Mouse (Mus musculus) cerebellum, adult 8-10 months (tissue): Measurements from ENCODE around the gene Mnt.
"Not testable (repeated sequence)": the region's sequence is repeated elsewhere in the genome, so short reads cannot be mapped to it uniquely, and the experiment has no call there.

ENCODE experiments used
- DNase-seq: peaks from one replicate; pipeline ENCODE4 v3.0.0; 2022

Gene Mnt

DNA sequence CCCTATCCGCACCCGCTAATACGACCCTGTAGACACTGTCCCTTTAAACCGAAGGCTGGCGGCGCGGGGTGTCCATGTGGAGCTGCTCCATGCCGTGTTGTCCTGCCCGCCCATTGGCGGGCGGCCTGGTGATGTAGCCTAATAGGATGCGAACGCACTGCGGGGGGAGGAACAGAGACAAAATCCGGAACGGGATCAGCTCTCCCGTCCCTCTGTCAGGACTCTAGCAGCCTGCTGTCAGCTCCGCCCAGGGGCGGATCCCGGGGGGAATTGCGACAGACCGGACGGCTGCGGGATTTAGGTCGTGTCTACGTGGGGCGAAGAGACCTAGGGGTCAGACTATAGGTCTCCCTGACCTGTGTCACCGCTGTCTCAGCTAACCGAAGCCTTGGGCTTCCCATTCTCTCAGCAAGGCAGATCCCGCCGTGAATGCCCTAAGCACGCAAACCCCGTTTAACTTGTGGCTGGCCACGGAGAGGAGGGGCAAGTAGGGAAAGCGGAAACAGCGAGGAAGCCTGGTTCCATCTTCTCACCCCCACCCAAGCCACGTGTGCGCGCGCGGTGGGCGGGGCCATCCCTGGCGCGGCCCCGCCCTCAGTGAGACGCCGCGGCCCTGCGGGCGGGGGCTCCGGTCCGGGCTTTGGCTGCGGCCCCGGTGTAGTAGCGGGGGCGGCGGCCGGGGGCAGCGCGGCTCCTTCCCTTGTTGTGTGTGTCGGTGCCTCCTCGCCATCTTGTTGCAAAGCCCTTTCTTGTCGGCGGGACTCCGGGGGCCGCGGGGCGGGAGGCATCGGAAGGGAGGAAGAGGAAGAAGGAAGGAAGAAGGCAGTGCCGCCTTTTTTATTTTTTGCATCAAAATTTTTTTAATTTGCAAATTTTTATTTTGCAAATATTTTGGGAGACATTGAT is at the start of gene Mnt:
Mnt (plus strand) TSS at position 665 of the 906 bp plus-strand sequence.
- peak; percentile 98 for DNase-seq

DNA sequence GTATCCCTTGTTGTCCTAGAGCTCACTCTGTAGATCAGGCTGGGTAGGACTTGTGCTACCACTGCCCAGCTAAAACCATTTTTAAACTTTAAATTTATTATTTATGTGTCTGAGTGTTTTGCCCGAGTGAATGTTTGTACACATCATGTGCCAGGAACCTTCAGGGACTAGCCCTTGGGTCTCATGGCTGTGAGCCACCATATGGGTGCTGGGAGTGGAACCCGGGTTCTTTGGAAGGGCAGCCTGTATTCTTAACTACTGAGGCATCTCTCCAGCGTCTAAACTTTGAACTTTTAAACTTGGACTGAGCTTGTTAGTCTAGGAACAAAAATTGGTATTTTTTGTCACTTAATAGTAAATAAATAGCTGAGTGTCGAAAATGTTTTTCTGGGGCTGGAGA is 37.8 kb upstream of the Mnt start:
- no peak for DNase-seq

DNA sequence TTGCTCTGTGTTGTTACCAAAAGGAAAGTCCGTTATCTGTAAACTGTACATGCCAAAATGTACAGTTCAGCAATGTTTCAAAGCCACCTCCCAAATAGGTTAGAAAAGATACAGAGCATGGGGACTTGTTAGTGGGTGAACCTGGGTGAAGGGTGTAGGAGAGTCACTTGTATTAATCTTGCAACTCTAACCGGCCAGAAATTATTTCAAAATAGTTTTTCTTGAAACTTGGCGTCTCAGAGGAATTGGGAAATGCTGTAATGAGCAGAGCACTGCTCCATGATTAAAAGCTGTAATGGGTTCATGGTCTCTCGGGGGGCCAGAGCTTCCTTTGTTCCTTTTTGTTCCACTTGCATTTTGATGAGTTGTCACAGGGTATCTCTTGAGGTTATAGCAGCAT is 30.1 kb upstream of the Mnt start:
- DNase-seq: no peak

DNA sequence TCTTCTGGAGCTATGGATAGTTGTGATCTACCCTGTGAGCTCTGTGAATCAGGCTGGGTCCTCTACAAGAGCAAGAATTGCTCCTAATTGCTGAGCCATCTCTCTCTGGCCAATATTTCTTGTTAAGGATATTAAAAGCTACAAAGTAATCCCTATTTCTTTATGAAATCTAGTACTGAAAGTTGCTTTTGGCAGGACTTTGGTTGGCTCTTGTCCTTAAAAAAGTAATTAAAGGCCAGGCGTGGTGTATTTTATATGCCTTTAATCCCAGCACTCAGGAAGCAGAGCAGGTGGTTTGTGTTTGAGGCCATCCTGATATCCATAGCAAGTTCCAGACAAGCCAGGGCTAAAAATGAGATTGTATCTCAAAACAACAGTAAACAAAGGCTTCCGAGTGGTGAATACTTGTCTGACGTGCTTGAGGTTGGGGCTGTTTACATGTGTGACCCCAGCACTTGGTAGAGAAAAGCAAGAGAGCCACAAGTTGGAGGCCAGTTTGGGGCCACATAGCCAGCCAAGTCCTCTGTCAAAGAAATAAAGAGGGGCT is 26.6 kb upstream of the Mnt start:
- DNase-seq: no peak

DNA sequence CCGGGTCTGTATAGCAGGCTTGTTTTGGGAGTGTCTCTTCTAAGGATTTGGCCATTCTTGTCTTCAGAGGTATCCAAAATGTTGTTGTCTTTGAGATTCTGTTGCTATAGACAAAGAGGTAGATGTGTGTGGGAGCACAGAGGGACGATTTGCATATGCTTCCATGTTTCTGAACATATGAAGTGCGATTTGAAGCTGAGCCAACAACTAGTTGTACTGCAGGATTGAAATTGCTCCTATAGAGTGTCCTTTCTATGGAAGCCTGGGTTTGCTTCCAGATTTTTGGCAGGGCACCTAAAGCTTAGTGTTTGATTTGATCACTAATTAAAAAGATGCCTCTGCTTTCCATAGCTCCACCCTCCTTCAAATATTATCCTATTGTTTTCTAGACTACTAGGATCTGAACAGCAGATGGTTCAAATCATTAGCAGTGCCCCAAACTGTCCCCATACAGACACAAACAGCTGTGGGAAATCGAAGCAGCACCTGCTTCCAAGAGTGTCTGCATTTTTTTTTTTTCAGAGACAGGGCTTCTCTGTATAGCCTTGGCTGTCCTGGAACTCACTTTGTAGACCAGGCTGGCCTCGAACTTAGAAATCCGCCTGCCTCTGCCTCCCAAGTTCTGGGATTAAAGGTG is 23.4 kb upstream of the Mnt start:
- DNase-seq: no peak

DNA sequence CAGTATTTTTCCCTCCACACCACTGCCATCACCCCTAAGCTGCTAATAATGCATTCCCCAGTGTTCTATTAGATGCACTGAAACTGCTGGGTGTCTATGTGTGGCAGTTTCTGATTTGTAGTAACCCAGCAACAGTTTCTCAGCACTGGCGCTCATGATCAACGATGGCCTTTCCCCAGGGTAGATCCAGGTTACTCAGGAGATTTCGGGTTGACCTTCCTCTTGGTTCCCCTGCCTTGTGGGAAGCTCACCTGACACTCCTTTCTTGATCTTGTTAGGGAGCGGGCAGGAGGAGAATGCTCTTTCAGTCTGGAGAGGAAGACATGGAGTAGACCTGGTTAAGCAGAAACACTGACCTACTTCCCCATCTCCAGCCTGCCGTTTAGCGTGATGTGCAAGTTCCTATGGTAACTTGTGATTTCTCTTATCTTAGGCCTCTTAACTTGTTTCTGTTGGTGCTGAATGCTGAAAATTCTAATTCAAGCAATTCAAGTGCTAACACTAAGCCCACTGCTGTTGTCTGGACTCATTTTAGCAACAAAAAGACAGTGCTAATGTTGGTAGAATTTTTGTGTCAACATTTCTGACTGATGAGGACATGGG is 22.4 kb upstream of the Mnt start:
- no peak for DNase-seq

DNA sequence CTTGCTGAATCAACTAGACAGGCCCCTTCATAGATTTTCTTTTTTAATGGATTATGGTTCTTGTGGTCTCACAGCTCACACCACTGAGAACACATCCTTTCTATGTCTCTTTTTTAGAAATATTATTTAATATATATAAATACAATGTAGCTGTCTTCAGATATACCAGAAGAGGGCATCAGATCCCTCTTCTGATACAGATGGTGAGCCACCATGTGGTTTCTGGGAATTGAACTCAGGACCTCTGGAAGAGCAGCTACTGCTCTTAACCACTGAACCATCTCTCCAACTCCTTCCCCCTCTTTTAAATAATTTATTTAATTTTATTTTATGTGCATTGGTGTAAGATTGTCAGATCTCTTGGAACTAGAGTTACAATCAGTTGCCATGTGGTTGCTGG is 20.6 kb upstream of the Mnt start:
- DNase-seq: no peak

DNA sequence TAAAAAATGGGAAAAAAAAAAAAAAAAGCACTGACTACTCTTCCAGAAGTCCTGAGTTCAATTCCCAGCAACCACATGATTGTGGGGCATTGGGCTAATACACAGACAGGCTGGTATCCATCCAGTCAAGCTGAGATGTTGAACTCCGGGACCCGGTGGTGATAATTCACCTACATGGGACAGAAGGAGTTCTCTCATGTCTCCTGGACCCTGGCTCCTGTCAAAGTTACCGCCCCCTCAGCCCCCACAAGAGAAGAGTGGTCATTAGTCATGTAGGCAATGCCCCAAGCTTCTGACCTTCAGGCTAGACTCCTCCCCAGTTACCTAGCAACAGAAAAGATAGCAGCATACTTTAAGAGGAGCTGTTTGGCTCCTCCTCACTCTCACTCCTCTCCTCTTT is 19.7 kb upstream of the Mnt start:
- not testable (repeated sequence) for DNase-seq

DNA sequence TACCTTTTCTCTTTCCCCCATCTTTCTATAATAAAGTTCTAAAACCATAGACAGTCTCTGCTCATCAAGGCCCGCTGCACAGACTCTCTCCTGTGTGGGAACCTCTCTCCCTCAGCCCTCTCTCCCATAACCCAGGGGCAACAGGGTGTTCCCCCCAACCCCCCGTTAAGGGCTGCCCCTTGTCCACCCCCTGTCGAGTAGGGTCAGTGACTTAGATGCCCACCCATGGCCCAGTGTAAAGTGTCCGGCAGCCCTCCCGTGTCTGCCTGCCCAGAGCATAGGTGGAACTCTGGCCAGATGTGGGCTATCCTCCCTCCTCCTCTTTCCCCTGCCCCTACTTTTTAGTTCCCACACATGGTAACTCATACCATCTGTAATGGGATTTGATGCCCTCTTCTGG is 19.2 kb upstream of the Mnt start:
- DNase-seq: no peak

DNA sequence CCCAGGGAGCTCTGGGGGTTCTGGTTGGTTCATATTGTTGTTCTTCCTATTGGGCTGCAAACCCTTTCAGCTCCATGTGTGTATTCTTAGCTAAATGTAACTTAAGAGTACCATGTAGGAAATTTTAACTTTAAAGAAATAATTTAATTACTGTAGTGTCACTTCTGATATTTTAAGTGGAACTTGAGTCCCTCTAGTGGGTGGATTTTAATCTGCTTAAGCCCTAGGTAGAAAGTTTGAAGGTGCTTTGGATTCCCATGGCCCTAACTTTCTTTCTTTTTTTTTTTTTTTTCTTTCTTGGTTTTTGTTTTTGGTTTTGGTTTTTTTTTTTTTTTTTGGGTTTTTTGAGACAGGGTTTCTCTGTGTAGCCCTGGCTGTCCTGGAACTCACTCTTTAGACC is 14.9 kb upstream of the Mnt start:
- no peak for DNase-seq

DNA sequence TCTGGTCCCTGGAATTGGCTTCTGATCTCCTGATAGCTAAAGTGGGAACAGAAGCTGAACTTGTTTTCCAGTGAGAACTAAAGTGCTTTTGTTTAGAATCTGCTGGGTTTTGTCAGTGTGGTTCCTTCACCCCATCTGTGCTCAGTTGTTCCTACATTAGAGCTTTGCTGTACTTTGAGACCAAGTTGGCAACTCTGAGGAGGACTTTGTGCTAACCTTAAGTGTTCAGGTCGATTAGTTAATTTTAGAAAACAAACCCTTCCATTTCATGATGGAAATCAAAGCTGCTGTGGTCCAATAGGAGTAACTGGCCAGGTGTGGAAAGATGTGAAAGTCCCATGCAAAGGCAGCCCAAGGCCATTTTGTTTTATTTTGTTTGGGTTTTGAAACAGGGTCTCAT is 9.8 kb upstream of the Mnt start:
- no peak for DNase-seq

DNA sequence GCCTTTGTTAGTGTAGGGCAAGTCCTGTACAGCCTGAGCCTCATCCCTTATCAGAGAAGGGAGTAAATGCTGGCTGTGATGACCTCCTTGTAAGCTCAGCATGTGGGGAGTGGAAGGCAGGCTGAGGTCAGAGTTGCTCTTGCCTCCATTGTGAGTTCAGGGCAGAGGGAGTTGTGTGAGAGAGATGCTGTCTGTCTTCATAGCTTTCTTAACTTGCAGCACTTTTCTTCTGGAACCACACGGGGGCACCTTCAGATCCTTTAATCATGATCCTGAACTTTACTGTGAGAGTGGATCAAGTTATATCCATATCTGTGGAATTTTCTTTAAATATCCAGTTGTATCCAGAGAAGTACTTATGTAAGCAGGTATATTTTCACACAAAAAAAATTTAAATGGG is 9.3 kb upstream of the Mnt start:
- DNase-seq: no peak

DNA sequence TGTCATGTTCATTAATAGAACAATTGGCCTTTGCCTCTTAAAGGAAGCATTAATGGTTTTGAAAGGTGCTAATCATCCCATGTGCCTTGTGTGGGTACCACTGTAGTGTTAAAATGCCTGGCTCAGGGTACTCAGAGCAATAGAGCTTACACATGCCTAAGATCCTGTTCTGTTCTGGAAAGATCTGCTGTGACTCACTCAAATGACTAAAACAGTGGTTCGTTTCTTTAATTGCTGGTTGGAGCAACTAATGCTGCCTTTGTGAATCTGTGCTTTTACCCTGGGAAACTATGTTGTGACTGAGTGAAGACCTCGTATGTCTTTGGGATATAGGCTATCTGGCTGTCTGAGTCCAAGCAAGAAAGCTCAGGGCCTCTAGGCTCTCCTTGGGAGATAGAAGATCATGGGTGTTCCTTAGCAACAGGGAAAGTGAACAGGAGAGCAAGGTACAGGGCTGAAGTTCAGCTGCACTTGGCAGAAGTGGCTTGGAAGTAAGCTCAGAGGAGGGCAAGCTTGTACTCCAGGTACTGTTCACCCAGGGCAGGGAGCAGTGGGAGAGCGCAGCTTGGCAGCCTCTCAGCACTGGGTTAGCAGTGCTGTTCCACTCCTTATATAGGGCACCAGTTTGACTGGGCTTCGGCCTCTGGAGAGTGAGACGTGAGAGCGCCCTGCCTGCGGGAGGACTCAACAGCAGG is 7.8 kb upstream of the Mnt start:
- DNase-seq: no peak

DNA sequence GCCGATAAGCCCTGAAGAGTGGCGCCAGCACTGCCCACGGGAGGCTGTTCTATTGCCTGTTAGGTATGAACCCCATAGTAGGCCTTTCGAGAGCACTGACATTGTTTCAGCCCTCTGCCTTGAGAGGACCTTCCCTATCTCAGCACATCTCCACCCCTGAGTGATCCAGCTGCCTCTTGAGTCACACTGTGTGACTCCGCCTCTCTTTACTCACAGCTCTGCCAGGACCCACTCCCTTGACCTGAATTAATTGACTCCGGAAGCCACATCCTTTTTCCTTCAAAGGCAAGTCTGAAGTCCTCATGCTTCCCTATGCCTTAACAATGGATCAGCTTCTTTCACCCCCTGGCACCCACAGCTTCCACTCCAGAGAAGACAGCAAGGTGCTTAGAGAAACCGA is 4.6 kb upstream of the Mnt start:
- no peak for DNase-seq

DNA sequence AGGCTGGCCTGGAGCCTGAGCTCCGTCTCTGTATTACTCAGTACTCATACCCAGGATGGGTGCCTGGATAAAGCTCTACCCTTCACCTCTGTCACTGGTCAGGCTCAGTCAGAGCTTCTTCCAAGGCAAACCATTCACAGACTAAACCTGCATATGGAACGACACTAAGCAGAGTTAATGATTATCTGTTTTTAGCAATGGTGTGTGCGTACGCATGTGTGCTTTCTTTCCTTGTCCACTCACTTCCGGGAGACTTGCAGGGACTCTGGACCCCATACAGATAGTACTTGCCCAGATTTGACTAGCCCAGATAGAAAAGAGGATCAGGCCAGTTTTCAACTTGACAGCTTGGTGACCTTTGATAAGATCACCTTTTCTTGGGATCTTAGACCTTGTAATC is 4.0 kb upstream of the Mnt start:
- DNase-seq: no peak

DNA sequence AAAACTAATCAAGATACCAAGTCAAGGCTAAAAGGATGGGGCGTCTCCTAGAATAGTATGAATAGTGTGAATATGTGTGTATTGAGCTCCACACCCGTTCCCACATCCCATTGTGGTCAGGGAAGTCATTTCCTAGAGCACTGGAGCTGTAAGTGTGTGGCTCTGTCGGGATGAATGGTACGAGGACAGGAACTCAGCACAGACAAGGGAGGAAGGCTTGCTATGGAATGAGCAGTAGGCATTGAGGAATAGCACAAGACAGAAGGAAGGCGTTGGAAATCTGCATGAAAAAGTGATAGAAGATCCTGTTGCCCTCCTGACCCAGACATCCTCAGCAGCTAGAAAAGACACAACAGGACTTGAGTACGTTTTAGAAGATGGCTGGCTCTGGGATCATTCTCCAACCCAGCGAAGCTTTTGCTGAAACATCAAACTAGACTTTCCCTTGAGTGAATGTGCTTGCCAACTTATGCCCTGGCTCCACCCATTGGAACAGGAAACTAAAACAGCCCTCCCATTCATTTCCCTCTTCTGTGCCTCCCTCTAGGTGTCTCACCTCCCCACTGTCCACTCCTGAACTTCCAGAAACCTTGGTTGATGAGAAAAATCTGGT is 2.8 kb upstream of the Mnt start:
- no peak for DNase-seq

DNA sequence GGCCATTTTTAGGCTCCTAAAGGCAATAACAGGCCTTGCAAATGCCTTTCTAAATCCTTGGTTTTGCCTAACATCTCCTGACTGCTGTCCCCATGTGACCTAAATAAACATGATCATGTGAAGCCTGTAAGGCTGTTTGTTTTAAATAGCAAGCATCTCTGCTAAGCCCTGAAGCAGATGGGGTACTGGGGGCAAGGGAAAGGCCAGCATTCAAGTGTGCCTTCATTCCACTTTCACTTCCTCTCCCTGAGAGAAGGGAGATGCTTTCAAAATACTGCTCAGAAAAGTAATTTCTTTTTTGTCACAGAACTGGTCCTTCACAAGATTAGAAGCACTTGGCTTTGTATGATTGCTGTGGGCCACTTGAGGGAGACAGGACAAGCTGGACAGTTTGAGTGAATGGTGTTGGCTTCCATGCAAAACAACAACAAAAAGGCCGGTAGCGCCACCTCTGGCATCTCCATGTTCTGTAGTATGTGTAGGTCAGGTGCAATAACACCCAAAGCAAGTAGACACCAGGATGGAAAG is 2.3 kb upstream of the Mnt start:
- no peak for DNase-seq

DNA sequence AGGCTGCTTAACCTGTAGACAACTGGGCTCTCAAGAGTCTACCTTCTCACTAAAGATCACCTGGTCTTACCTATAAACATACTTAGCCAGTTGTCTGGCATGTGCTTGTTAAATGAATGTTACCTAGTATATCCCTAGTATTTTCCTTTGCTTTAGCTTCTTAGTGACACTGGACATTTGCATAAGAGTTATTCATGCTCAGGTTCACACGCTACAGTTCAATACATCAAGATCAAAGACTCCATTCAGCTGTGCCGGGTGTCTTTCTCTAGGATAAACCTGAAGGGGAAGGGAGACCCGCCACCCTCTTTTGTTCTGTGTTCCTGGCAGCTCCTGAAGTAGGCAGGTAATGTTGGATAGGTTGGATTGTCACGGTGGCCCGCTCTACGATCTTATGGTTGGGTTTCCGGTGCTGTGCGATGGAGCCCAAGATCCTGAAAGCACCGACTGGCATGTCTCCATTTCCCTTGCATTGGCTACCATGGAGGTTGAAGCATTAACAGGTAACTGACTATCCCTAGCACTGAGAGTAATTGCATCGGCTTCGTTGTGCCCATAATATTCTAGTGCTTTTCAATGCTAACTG is 1.7 kb upstream of the Mnt start:
- DNase-seq: peak; percentile 38

DNA sequence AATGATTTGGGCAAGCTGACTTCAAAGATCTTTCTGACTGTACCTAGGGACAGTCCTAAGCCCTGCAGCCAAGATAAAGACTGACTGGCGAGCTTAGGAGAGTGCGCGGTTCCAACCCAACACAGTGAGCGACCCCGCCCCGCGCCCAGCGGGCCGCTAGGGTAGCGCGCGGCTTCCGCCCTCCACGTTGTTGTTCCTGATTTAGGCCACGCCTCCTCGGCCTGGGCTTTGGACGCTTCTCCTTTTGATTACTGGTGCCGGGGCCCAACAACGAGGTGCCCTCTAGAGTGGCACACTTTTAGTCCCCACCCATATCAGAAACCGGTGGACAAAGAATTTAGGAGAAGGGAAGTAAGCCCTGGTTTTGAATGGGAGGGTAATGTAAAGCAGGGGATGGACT is 908 bp upstream of the Mnt start:
- peak; percentile 76 for DNase-seq

DNA sequence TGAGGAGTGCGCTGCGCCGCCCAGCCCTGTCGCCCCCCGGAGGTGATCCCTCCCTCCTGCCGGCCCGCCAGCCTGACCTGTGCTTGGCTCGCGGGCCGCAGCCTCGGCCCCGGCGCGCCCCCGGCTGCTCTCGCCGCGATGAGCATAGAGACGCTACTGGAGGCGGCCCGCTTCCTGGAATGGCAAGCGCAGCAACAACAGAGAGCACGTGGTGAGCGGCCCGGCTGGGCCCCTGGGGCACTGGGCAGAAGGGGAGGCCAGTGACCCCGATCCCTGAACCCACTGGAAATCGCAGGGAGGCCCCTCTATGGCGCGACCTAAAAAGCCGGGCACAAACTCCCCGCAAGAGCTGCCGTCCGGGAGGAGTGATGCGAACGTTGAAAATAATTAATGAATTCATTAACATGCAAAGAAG is 478 bp downstream of the Mnt start:
- peak; percentile 59 for DNase-seq

DNA sequence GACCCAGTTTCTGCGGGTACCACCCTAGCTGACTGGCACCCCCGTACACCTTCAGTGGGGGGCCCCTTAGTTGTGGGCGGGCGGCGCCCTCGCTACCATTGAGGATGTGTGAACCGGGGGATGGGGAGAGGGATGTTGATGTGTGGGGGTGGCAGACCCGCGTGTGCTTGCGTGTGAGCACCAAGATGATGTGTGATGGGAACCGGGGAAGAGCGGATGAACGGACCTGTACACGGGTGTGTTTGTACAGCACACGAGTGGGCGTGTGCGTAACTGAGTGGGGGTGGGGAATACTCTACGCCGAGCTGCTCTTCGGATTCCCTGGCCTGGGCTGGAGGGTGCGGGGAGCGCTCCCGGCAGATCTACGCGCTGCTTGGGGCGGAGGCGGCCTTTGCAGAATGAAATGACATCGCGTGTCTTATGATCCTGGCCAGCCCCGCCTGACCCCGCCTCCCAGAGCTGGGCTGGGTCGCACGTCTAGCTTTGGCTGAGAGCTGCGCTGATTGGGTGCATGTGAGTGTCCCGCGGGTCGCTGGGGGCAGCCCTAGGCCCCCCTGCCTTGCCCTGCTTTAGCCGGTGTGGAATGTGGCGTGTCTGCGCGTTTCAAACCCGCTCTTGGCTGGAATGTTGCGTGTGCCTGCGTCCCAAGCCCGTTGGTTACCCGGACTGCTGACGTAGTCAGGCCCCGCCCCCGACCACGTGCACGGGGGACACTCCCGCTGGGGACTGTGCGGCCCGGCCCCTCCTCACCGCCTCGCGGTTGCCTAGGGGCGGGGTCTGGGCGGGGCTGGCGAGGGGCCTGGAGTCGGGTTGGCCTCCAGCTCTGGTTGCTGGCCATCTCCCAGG is 1.1 kb downstream of the Mnt start:
- DNase-seq: peak; percentile 98
